Mouse (Mus musculus): ENCODE measurements around the gene Ern1.

Gene Ern1

DNA sequence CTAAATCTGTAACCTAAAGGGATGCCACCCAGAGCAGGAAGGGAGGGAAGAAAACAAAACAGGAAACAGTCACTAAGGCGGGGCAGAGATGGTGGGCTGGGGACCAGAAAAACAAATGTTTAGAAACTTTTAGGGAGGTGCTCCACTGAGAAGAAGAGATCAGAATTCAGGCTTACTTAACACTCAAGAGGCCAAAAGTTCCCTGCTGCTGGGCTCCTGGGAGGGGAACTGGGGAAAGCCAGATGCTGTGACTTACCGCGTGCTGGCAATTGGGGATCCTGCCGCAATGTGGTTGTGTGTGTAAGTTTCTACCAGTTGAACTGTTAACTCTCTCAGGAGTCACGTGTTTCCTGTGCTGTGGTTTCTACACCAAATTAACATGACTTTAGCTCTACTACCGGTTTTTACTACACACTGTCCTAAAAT lies 99.8 kb downstream of the Ern1 start, which contains the start of gene Icam2:
Icam2 (minus strand) TSS at position 285 of the 426 bp plus-strand sequence.
- DNase-seq (ENCODE audit: low spot score) = no peak

DNA sequence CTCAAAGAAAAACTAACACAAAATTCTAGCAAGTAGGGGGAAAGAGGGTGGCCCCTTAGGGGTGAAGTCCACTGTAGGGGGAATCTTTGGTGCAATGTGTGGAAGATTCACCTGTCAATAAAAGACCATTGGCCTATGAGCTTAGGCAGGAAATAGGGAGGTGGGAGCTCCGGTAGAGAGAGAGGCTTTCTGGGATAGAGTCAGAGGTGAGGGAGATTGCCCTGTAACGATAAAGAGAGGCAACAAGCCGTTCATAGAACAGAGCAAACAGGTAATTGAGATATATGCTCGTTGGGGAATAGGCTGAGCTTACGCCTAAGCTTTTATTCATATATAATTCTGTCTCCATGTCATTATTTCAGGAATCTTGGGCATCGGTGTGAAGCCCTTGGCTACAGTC lies 100.6 kb downstream of the Ern1 start:
- DNase-seq (ENCODE audit: low spot score) = no peak

DNA sequence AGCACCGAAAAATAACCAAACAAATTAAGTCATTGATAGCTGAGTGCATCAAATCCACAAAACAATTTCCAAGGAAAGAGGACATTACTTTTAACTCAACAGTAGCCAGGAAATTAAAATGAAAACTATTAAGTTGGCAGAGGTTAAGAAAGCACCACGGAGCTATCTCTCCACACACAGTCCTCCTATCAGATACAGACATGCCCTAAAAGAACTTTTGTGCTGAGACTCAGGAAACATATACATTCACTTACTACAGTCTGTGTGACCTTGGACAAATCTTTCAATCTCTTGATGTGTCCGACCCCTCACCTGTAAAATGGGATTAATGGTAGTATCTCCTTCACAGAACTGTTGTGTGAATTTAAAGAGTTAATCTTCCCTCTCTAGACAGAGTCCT lies 101.2 kb downstream of the Ern1 start:
- DNase-seq (ENCODE audit: low spot score) = no peak

DNA sequence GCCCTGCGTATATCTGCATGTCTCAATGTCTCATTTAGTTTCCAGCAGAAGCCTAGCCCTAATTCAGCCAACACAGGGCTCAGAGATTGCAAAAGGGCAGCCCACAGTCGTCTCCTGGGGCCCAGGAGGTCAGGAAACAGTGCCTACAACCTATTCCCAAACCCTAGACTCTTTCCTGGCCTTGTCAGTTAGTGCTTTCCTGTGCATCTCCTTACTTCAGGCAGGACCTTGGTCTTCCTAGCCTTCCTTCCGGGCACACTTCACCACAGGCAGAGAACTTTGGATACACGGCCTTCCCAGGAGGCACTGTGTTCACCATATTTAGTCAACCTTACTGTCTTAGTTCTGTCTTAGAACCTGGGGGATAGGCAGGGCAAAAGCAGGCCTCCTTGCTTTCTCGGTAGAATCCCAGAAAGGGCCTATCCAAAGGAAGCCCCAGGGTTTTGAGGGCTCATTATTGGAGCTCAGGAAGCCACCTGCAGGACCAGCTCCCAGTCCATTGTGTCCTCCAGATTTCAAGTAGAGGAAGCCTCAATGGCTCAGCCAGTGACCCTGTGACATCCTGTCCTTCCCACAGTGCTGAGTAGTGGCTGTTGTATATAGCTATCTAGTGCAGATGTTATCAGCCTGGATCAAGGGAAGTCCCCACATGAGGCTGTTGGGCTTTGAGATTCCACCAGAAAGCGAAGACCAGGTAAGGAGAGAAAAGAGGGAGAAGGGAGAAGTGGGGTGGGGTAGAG lies 104.4 kb downstream of the Ern1 start:
- no peak for DNase-seq (ENCODE audit: low spot score)

DNA sequence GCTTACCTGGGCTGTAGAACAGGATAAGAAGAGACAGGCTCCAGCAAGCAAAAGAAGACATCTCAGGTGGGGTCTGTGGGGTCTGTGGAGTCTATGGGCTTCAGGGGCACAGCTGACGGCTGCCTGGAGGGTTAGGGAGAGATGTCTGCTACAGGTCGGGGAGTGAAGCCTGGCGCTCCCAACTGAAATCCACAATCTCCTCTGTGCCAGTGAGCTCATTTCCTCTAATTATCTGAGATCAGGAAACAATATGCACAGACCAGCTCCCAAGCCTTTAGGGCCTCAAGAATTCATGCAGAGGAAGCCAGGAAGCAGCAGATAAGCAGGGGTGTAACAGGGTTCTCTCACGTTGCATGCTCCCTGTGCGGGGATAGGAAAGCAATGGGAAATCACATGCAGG lies 105.2 kb downstream of the Ern1 start:
- no peak for DNase-seq (ENCODE audit: low spot score)

DNA sequence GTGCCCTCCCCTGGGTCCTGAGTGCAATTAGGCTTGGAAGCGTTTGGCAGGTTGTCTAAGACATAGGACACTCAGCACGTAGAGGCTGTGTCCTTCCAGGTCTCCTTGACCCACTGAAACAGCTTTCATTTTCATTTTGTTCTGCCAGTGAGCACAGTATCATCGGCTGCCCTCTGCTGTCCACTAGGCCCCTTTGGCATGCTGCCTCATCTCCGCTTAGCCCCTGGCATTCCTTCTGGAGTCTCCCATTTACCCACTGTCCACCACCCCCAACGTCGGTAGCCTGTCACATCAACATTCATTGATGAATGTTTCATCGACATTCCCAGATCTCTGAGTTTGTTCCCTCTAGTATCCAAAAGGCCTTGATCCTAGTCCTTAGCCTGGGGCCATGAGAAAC lies 105.8 kb downstream of the Ern1 start:
- no peak for DNase-seq (ENCODE audit: low spot score)

DNA sequence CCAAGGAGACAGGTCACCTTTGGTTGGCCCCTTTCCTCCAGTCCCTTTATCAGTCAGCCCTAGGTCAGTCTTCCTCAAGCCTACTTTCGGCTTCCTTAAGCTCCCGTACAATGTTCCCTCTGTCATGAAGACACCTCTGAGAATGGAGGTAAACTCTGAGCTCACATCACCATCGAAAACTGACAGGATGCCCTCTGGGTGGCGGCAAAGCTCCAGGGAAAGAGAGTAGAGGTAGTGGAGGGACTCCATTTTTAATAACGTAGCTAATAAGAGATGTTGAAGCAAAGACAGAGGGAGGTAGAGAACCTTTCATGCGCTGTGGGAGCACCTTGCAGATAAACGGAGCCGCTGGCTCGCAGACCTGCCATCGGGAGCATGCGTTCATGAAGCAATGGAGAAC lies 106.6 kb downstream of the Ern1 start:
- DNase-seq (ENCODE audit: low spot score) = no peak

DNA sequence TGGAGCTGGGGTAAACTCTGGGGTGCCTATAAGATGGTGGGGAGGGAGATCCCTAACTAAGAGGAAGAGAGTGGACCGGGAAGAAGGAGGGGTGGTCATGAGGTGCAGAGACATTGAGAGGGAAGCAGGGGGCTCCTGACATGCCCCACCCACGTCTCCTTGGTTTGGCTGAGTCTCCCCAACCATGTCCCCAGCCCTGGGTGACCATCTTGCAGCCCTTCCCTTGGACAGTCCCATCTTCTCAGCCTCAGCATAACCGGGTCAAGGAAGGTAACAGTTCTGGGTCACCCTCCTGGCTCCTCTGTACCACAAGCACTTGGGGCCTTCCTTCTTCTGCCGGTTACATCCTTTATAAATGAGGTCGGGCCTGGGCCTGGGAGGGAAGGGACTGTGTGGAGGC lies 112.7 kb downstream of the Ern1 start:
- DNase-seq (ENCODE audit: low spot score) = no peak

DNA sequence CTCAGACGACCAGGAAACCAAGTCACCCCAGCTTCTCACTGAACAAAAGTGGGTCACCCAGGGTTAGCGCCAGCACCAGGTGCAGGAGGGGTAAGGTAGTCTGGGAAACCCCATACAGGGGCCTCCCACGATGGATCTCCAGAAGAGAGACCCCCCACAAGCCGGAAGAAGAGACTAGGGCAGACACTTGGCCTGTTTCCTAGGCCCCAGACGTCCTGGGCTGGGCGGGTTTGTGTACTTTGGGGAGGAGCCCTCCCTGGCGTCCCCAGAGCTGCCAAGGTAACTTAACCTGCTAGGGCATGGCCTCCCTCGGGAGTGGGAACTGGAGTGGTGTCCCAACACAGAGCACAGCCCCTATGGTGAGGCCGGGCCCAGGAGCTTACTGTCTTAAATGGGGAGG lies 113.1 kb downstream of the Ern1 start:
- DNase-seq (ENCODE audit: low spot score) = no peak

DNA sequence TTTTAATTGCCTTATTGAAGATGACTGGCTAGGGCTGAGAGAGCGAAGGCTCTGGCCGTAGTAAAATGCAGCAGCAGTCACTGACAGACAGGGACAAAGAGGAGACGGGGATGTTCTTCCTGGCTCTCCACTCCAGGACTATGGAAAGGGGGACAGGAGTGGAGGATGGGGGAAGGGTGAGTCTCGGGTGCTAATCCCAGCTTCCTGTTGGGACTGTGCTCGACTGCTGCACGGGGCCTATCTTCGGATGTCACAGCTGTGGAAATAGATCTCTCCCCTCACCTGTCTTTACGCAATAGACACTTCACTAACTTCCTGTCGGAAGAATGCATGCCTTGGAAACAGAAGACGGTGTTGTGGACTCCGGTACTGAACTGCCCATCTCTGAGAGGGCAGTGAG lies 113.7 kb downstream of the Ern1 start:
- no peak for DNase-seq (ENCODE audit: low spot score)

DNA sequence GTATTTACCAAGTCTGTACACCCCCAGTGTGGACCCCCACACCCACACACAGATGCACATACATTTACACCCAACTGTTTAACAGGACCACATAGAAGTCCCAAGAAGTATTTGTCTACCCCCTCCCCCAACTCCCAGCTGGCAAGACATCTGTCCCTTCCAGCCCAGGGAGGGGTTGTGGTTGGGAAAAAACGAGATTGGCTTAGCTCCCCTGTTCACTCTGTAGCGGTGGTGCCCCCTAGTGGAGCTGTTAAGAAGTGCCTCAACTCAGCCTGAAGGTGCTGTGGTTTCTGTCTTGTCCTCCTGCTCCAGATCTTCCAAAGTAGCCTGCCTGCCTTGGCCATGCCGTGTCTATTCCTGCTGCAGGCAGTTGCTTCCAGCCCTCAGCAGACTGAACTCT lies 121.3 kb downstream of the Ern1 start:
- DNase-seq (ENCODE audit: low spot score) = peak; percentile 85

DNA sequence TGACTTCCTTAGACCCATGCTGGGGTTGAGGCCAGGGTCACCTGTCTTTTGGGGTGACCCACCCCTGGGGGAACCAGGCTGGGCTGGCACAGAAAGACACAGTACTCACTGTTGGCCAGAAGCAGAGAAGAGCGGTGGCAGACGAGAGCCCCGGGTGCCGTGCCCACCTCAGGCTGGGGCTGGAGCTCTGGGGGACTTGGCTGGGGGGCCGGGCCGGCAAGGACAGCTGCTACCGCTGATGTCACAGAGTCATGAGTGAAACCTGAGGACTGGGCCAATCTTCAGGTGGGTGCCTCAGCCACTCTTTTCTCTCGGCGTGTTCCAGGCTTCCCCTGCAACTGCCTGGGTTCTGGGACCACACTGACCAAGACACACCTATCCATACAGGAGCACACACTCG lies 122.3 kb downstream of the Ern1 start, which contains the start of gene Prr29:
Prr29 (plus strand) TSS at position 107 of the 400 bp plus-strand sequence.
- no peak for DNase-seq (ENCODE audit: low spot score)

DNA sequence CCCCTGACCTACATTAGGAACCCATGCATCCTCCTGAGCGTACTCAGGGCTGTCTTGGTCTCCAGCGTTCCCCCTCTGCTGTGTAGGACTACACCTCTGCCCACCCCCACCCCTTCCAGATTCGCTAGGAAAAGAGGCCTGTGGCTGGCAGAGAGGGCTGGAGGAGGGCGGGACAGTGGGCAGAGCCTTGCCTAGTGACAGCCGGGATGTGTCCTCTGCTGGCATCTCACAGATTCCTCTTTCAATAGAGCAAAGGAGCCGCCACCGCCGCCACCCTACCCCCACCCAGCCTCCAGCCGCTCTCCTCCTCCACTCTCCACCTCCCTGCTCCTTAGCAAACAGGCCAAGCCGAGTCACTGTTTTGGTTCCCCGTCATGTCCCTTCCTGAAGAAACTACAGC lies 122.9 kb downstream of the Ern1 start:
- DNase-seq (ENCODE audit: low spot score) = no peak

DNA sequence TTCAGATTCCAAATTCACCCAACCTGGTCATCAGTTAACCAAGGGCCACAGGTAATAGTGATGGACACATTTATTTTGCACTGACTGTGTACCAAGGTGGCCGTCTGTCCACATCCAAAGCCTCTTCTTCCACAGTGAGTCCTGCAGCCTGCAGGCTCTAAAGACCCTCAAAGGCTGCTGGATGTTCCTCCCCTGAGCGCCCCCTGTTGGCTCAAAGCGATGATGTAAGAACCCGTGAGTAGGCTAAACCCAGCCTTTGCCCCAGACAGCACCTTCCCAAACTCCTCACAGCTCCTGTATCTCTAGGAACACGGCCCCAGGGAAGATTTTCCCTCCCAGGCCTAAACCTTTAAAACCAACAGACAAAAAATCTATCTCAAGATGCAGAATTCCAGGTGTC lies 128.3 kb downstream of the Ern1 start:
- DNase-seq (ENCODE audit: low spot score) = no peak

DNA sequence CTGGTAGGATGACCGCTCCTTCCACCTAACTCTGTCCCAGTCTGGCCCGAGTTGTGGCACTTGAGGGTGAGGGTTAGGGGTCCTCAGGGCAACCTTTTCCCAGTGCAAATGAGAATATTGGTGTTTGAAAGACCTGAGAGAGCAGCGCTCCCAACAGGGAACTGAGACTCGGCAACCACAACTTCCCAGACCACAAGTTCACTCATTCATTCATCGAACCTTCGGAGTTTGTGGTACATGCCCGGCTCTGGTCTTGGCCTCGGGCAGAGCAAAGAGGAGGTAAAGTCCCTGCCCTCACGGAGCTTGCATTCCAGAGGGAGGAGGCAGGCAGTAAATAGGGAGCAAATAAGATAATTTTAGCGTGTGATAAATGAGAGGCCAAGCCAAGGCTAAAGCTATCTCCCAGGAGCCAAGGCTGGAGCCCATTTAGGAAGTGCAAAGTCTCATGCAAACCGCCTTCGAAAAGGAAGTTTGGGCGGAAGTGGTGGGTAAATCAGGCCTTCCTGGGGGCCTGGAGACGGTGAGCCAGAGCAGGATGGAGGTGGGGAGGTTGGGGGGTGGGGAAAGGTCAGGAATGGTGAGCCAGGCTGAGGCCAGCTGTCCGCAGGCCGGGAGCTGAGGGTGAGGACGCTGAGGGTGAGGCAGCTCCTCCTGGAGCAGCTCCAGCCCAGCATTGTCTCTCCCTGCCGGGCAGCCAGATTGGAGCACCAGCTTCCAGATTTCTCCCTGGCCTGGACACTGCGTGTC lies 132.1 kb downstream of the Ern1 start:
- no peak for DNase-seq (ENCODE audit: low spot score)

DNA sequence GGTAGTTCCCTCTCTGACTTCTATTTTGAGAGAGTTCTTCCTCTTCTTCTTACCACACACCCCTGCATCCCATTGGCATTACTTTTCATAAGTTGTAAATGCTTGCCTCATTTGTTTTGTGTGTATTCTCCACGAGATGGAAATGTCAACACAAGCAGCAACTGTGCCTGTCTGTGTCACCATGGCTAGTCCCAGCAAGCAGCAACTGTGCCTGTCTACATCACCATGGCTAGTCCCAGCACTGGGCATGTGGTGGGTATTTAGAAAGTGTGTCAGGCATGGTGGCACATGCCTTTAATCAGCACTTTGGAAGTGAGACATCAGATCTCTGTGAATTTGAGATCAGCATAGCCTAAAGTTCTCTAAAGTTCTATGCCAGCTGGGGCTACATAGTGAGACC lies 133.5 kb downstream of the Ern1 start:
- no peak for DNase-seq (ENCODE audit: low spot score)

DNA sequence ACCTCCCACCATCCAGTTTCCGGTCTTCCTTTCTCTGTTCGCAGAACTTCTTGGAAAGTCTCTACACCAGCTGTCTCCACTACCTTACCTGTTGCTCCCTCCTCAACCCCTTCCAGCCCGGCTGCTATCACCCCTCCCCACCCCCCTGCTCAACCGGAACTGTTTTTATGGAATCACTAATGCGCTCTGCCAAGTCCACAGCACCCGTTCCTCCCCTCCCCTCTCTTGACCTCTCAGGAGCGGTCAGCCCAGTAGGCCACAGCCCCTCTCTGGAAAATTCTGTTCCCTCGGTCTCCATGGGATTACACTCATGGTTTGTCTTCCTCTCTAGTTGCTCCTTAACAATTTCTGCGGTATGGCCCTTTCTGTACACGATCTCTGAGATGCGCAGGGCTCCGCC lies 134.5 kb downstream of the Ern1 start, which contains the start of gene Scn4a:
Scn4a (minus strand) TSS at position 101 of the 400 bp plus-strand sequence.
- no peak for DNase-seq (ENCODE audit: low spot score)

DNA sequence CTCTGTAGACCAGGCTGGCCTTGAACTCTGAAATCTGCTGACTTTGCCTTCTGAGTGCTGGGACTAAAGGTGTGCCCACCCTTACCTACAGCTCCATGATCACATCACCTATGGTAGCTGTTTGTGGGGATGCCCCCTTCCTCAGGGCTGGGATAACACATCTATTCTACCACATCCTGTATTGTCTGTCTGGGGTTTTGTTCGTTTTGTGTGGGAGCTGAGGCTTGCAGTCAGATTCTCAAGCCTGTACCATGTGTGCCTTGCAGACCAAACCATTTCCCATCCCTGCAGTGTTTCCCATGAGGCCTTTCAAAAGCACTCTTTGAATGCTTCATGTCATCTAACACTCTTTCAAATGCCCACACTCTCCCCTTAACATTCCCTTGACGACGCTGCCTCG lies 135.7 kb downstream of the Ern1 start:
- no peak for DNase-seq (ENCODE audit: low spot score)

DNA sequence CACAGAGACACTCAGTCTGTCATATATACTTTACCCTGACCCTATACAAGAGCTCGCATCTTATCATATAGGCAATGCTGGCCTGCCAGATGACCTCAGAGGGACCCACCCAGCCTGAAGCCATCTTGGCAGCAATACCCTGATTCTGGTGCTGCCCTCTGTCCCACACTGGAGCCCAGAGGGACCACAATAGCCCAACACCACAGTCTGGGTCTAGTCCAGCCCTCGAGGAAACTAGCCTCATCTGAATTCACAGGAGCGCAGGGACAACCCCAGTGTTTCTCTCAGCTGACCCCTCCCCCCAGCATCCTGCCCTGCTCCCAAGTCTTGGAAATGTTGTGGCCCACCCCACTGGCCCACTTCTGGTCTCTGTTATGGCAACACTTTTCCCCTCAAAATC lies 136.4 kb downstream of the Ern1 start:
- DNase-seq (ENCODE audit: low spot score) = no peak

DNA sequence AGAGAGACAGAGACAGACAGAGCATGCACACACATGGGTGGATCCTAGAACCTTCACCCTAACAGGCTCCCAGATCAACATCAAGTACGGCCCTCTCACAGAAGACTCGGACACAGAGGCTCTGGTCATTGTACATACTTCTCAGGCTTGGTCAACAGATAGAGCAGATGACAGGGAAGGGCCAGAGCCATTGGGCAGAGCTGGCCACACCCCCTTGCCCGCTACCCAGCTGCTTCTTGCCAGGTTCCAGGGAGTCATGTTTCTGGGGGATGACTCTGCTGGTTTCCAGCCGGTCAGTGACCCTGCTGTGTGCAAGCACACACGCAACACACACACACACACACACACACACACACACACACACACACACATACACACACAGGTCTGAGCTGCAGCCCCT lies 136.8 kb downstream of the Ern1 start:
- DNase-seq (ENCODE audit: low spot score) = no peak

DNA sequence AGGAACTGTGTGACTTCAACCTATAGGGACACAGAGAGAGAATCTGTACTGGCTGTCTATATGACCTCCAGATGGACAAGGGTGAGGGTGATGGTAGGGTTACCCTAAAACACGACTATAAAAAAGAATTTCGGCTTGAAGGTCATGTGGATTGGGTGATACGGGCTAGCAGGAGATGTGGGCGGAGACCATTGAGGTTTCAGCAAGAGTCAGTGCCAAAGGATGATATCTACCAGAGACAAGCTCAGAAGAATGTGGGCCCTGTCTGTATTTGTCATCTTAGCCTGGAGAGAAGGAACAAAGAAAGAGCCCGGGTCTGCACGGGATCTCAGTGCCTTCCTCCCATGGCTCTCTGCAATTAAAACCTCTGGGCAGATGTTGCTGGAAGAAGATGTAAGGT lies 137.9 kb downstream of the Ern1 start:
- no peak for DNase-seq (ENCODE audit: low spot score)

DNA sequence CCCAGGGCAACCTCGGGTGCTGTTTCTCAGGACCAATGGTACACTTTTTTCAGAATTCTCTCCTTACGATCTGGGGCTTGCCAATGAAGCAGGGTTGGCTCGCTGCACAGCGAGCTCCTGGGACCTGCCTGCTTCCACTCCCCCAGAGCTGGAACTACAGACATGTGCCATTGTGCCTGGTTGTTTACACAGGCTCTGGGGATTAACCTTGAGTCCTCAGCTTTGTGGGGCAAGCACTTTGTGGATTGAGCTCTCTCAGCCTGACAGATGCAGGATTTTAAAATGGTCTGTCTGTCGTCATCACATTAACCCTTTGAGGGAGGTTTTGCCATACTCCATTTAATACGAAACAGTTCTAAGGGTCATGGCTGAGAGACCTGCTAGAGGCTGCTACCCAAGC lies 142.7 kb downstream of the Ern1 start:
- DNase-seq (ENCODE audit: low spot score) = no peak
